Mouse (Mus musculus) urinary bladder, postnatal 14 days (tissue): ENCODE data around the gene Col2a1.

ENCODE experiments used
- DNase-seq: peaks from one replicate; pipeline ENCODE4 v3.0.0; 2021; ENCODE audit warnings: low spot score

Gene Col2a1

DNA sequence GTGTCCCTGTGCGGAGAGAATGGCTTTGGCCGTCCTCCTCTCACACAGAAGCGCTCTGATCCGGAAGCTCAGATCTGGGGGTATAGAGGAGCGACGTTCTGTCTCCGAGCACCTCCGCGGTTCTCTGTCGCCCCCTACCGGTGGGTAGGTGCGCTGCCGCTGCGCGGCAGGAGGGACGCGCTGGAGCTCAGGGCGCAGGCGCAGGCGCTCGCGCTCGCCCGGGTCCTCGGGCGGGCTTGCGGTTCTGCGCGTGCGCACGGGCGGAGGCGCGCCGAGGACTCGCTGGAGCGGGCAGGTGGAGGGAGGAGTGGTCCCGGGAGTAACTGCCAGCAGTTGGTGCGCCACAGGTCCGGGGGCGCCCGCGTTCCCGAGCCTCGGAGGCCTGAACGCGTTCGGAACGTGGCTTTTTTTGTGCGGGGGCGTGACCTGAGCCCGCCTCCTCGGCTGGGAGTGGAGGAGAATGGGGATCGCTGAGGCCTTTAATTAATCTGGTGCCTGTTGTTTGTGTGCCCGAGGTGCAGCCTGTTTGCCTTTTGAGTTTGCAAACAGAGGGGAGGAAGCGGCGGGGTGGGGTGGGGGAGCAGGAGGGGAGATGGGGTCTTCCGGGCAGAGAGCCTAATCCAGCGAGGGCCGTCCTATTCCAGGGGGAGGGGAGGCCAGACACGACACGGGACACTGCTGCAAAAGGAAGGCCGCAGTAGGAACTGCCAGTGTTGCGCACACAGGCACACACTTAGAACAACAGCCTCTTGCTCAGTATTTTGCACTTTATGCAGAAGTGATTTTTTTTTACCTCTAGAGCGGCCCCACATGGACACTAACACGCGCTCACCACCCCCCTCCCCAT is 40.3 kb downstream of the Col2a1 start, which contains the start of gene Tmem106c:
Tmem106c (plus strand) TSS at position 212 of the 847 bp plus-strand sequence.
- DNase-seq, result peak; percentile 91

- DNase-seq, result no peak
These were observed 41.0 kb downstream of the Col2a1 start for GRCm38 (mm10) chr15:97963329-97963988.

DNA sequence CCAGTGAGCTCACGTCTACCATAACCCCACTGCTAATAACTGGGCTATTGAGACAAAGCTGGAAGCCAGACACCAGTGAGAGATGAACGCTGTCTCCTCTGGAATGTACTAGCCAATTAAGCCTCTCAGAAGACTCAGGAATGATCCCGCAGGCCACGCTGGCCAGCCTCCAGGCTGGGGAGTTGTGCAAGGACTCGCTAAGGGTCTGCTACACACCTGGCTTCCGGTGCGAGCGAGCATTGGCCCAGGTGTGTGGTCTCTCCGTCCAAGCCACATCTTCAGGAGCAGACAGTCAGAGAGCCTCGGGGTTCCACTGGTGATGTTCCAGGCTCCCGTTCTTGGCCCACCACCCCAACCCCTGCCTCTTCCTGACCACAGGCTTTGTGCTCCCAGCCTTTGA is 48.1 kb downstream of the Col2a1 start:
- no peak for DNase-seq

- no peak for DNase-seq
These were observed 48.8 kb downstream of the Col2a1 start for GRCm38 (mm10) chr15:97955742-97956141.

GRCm38 (mm10) chr15:97955286-97955685 is 49.2 kb downstream of the Col2a1 start:
- DNase-seq, result no peak

DNA sequence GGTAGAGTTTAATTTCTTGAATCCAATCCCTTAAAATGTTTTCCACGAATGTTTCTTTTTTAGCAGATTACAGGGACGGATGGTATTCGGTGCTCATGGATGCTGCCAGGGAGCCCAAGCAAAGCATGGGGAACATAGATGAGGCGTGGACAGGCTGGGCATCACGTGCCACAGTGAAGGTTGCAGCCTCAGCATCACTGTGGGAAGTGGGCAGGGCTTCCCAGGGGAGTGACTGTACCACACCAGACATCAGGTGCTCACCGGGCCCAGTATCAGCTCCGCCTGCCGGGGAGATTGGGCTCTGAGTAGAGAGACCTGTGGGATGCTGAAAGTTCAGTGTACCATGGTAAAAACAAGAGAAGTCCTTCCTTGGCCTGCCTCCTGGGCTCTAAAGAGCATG is 49.8 kb downstream of the Col2a1 start:
- DNase-seq, result no peak

DNA sequence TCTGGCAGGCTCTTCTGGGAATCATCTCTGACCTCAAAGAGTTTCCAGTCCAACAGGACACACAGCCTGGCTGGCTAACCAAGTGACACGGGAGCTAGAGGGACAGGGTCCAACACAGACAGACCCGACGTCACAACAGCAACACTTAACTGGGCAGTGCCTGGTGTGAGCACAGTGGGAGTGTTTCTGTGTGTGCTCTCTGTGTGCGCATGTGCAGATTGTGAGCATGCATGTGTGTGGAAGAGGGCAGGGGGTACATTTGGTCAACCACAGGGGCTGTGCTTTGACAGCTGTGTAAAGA is 51.7 kb downstream of the Col2a1 start:
- DNase-seq, result no peak

DNA sequence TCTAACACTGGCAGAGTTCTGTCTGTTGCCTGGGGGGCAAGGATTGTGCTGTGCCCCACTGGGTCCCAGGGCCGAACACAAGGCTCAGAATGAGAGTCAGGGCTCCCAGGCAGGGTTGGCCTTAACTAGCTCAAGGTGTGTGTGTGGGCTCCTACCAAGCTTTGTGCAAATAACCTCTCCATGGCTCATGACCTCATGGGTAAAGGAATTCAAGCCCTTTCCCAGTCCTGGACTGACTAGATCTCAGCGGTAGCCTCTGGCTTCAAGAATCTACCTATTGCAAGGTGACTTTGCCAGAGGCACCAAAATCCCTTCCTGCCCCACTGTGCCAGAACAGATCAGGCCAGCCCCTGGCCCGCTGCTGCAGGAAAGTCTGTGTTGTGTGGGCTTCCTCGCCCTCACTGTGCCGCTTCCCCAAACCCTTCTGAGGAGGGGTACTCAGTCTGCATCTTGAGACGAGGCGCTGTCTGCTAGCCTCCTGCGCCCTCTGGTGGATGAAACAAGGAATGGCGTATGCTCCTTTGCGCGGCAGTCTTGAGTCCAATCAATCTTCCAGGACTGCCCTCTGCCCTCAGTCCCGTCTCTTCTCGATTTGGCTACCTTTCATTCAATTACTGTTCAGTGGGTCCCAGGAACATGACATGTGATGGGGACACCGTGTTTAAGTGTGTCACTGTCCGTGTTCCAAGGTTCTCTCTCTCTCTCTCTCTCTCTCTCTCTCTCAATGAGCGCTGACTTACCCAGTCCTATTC is 52.2 kb downstream of the Col2a1 start:
- peak; percentile 46 for DNase-seq

DNA sequence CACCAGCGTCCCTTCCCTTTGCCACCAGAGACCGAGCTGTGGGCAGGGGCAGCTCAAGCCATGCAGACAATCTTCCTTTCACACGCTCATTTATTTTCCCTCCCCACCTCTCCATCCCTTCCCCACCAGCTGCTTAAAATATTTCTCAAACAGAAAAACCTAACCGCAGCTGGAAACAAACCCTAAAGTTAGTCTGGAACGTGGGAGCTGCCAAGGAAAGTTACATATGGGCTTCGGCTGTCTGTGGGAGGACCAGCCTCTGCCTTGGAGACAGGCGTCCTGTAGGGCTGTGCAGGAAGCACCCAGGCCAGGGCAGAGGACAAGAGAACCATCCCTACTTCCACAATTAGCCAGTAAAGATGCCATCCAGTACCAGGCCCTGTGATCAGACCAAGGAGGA is 54.3 kb downstream of the Col2a1 start:
- no peak for DNase-seq

DNA sequence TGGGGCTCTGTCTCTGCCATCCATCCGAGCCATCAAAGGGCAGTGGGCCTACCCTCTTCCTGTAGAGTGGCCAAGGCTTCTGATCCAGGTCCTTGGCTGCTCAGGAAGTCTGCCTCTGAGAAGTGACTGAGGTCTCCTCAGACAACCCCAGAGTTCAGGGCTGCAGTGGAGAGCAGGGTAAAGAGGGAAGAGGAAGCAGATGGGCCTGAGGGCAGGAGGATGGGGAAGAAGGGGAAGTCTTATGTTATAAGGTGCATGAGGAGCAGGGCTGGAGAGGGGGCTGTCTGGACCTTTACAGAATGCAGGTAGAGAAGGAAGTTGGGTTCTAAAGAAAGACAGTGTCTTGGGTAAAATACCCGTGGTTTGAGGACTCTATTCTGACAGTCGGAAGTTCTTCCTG is 54.8 kb downstream of the Col2a1 start:
- no peak for DNase-seq

DNA sequence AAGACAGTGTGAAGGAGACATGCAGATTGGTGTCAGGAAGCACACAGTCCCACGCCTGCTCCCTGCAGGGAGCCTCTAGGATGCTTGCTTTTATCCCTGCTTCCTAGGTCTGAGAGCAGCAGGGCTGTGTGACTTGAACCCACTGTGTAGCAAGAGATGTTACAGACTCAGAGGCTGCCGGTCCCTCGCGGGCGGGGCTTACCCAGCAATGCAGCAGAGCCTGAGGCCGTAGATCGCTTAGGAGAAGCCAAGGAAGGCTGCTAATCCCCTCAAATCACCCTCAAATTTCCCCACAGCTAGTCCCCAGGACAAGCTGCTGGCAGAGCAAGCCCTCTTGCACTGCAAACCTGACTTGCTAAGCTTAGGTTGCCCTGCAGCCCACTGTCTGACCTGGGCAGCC is 55.8 kb downstream of the Col2a1 start:
- no peak for DNase-seq

- no peak for DNase-seq
These were observed 58.7 kb downstream of the Col2a1 start for GRCm38 (mm10) chr15:97945656-97946315.

DNA sequence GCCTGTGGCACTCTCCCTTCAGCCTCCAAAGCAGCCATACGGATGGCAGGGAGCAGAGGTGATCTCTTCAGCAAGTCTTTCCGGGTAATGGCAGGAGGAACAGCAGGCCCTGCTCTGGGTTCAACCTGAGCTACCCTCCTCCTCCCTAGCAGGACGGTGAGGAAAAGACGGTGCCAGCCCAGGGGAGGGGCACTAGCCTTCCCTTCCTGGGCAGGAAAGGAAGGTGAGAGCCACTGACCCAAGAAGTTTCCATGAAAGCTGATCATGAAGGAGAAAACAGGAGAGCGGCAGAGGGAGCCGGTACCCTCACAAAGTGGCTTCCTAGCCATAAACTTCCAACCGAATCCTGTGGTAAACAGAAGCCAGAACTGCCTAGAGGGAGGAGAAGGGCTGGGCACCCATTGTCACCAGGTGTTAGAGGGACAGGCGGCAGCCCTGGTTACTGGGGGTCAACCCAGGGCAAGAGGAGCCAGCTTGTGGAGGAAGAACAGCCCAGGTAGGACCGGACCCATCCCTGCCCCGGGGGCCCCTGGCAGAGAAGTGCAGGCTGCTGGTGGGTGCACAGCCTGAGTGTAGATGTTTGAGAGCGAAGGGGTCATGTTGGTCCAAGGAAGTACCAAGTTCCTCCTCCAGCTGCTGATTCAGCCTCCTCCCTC is 59.4 kb downstream of the Col2a1 start:
- no peak for DNase-seq

GRCm38 (mm10) chr15:97943356-97943755 is 61.1 kb downstream of the Col2a1 start:
- DNase-seq, result no peak

DNA sequence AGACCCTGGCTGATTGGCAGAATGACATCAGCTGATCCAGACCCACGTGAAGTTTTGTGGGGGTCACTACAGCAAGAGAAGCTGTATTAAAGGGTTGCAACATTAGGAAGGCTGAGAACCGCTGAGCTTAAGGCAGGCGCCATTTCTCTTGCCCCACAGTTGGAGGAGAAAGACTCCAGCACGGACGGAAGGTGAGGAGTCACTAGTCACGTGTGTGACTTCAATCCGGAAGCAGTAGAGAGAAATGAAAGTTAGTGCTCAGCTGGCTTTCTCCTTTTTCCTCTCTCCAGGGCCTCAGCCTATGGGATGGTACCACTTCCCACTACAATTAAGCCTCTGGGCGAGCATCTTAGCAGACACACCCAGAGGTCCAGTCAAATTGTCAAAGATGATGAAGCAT is 62.0 kb downstream of the Col2a1 start:
- DNase-seq, result no peak

- no peak for DNase-seq
These were observed 63.2 kb downstream of the Col2a1 start for GRCm38 (mm10) chr15:97941306-97941705.

DNA sequence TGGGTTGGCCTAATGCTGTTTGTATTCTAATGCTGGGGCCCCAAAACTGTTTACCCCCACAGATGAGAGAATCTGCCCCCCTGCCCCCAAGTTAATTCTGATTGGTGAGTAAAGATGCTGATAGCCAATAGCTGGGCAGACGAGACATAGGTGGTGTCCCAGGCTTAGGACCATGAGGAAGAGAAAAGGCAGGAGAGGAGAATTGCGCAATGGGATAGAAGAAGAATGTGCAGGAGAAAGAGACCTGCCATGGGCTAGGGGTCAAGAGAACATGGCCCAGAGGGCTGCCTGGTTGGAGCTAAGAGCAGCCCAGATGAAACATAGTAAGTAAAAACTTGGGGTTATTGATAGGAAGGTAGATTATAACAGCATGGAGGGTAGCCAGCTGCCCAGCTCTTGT is 64.4 kb downstream of the Col2a1 start:
- DNase-seq, result no peak

GRCm38 (mm10) chr15:97938580-97938979 is 65.9 kb downstream of the Col2a1 start:
- no peak for DNase-seq

GRCm38 (mm10) chr15:97932441-97932840 is 72.1 kb downstream of the Col2a1 start:
- no peak for DNase-seq

DNA sequence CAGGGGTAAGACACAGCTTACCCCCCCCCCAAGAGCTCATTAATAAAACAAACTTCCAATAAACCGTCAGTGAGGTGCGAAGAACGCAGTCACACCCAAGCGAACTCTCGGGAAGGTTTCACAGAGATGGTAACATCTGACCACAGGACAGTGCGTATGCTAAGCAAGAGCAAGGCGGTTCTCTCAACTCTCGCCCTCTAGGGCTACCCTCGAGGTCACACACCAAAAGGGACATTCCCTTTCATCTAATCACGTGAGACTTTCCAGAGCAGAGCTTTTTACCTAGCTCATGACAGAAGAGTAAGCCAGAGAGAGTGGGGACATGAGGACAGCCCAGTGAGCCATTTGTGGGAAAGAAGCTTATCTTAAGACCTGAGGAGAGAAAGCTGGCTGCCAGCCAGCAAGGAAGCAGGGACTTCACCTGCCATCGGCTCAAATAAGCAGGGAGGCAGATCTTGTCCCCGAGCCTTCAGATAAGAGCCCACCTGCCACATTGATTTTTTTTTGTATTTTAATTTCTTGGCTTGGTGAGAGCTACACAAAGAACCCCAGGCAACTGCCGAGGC is 75.2 kb downstream of the Col2a1 start:
- no peak for DNase-seq

DNA sequence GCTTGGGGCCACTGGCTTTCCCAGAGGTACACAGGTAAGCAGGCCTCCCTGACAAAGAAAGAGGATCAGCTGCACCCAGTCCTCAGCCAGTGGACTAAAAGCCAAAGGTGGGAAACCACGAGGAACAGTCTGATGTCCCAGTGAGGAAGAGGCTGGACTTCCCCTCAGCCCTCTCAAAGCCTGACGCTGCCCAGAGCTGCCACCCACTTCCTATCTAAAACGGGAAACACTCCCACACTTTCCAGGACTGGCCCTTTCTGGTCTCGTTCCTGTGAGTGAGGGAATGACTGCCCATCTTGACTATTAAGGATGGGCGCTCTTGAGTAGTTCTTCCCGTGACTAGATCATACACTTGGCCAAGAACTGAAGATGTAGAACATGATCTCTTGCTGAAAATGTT is 76.7 kb downstream of the Col2a1 start:
- DNase-seq, result no peak

DNA sequence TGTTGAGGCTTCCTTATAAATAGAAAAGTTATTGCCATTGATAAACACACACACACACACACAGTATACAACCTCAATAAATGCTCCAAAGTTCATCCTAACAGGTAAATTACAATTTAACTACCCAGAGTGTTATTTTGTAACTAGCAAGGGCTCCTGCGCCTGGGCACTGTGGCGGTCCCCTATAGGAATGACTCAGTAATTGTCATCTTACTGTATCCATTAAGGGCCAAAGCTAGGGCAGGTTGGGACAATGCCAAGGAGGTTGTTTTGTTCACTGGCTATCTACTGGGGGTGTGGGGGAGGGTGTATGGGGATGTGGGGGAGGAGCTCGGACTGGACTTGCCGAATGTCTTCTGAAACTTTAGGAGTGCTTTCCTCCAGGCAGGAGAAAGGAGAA is 77.5 kb downstream of the Col2a1 start:
- DNase-seq, result no peak
